Mouse (Mus musculus): ENCODE data around the gene Fzd4.

DNA sequence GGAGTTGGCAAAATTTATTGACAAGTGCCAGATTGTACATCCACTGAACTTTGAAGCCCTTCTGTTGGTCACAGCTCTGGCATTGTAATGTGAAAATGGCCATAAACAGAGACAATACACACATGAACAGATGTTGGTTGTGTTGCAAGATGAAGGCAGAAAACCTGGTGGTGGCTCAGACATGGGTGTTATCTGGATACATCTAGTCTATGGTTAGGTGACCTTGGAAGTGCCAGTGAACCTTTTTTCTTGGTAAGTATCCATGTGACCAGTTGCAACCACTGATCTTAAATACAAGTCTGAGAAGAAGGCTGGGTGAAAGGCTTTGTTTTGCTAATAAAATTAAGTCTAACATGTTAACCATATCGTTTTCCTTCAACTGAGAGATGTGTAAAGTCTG, 34.1 kb upstream of the Fzd4 start:
- TF ChIP-seq GATA1 (IDR thresholded peaks at IDR 0.05; ENCODE audit: borderline replicate concordance, low read length) = no peak
- no peak for TF ChIP-seq FLI1 (IDR thresholded peaks at IDR 0.05; ENCODE audit: low read length)
